Mouse (Mus musculus) cerebellum, adult 11-12 months (tissue): Measurements from ENCODE around the gene Fxyd4.

Experiments used
- DNase-seq: peaks from one replicate; pipeline ENCODE4 v3.0.0; 2022

Gene Fxyd4

DNA sequence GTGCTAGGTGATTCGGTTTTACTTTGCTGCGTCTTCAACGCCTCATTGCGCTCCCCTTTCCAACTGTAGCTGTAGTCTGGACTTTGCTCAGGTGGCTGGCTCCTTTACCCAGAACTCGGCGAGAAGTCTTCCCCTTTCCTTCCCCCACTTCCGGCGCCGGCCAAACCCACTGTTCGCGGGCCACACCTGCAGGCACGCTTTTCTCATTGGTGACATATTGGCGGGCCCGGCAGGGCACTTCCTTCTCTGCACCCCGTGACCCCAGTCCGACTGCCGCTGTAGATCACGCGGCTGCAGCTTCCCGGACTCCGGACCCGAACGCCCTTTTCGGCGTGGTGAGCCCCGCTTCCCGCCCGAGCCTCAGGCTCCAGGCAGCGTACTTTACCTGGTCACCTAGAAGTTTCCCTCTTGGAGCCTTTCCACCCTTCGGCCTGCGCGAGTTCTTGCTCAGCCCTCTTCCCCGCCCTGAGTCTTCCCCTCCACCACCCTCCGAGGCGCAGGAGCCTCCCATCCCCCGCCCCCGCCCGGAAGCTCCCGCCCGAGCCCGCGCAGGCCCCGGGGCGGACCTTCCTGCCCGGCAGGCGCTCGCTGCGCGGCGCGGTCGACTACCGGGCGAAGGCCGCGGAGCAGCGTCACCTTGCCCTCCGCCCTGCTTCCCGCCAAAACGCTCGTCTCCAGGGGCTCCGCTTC lies 20.6 kb downstream of the Fxyd4 start:
- peak; percentile 78 for DNase-seq

DNA sequence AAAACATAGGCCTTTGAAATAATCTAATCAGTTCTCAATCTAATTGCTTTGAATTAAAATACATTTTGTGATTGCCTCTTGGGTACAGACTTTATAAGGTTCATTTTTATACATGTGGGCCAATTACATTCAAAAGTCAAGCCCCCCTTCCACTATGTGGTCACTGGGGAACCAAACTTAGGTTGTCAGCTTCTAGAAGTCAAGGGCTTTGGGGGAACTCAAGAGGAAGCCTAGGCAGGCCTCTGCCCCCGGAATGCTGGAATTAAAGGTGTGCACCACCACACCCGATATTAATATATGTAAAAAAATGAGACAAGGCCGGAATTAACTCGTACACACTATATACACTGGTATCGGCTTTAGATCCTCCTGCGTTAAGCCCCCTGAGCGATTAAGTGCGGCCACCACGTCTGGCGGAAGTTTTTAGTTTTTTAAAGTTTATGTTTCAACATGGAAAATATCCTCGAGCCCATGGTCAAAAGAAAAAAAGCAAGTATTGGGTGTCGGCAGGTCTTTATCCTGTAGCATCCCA lies 21.2 kb downstream of the Fxyd4 start:
- no peak for DNase-seq

DNA sequence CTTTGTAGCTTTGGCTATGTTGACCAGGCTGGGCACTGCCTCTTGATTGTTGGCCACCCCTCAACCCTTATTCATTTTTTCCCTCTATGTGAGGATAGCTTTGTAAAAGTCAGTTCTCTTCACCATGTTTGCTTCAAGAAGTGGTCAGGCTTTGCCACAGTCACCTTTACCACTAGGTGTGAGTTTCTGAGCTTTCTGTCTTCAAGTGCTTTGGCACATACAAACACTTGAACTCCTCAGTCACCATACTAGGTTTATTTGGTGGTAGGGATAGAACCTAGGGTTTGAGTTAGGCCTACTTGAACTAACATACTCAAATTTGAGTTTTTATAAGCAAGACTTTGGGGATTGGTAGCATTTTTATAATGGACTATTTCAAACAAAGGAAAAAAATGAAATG lies 23.0 kb downstream of the Fxyd4 start:
- no peak for DNase-seq

DNA sequence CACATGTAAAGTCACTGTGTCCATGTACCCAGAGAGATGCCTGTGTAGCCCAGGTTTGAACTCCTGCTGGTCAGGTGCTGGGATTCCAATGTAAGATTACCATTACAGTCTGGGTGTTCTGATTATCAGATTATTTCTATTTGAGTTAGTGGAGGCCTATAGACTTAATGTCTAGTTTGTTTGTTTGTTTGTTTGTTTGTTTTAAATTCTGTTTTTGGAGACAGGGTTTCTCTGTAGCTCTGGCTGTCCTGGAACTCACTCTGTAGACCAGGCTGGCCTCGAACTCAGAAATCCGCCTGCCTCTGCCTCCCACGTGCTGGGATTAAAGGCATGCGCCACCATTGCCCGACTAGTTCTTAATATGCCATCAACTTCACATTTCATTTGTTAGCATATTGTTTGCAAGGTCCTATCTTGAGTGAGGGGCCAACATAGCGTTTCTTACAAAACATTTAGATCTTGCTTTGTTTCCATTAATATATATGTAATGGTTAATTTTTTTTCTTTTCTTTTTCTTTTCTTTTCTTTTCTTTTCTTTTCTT lies 27.3 kb downstream of the Fxyd4 start:
- no peak for DNase-seq

DNA sequence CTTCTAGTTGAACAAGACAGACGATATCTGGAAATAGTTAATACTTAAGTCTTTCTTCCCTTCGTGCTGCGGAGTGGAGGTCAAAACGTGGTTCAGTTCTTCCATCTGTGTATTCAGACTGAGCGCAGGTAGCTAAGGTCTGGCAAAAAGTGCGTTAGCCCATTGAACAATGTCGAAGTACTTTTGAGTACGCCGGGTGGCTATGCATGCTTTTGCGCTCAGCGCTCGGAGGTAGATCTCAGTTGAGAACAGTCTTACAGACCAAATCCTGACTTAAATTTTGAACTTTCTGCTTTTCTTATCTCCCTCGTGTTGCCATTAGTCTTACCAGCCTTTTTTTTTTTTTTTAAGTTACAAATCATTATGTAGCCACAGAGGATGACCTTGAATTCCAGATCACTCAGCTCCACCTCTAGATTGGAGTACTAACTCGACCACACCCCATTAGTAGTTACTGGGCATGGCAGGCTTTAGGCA lies 29.0 kb downstream of the Fxyd4 start:
- no peak for DNase-seq

- no peak for DNase-seq
Measured at GRCm38 (mm10) chr6:117907979-117908355, 29.5 kb downstream of the Fxyd4 start.

- peak; percentile 71 for DNase-seq
Measured at GRCm38 (mm10) chr6:117907301-117907978, 30.1 kb downstream of the Fxyd4 start.

DNA sequence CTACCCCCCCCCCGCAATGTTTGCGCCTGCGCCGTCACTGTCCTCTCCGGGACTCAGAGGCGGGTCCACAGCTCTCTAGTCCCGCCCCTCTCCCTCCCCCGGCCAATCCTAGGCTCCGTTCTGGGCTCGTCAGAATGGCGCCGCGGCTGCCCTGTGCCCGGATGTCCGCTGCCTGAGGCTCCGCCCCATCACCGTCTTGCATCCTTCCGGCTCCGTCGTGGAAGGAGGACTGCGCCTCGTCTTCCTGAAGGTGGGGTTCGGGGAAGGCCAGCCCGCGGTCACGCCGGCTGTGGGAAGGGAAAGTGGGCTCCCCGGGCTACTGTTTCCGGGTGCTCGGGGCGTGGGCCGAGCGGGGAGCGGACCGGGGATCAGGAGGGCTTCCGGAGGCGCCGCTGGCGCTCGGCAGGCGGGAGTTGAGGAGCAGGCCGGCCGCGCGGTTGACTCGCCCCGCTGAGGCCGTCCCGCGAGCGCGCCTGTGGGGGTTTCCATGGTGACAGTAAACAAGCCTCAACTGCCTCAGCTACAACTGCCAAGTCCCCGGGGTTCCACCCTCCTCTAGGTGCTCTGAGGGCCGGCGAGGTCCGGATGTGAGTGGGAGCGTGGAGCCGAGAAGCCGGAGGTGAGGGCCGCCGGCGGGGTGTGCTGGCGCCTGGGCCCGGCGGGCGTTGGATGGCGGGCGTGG lies 30.8 kb downstream of the Fxyd4 start:
- DNase-seq: peak; percentile 98

GRCm38 (mm10) chr6:117906015-117906531 lies 31.4 kb downstream of the Fxyd4 start:
- DNase-seq: no peak

- peak; percentile 32 for DNase-seq
Measured at GRCm38 (mm10) chr6:117905260-117905930, 32.1 kb downstream of the Fxyd4 start.

- DNase-seq: no peak
Measured at GRCm38 (mm10) chr6:117903836-117904235, 33.7 kb downstream of the Fxyd4 start.

- no peak for DNase-seq
Measured at GRCm38 (mm10) chr6:117902556-117902955, 34.9 kb downstream of the Fxyd4 start.

GRCm38 (mm10) chr6:117901510-117902402 lies 35.7 kb downstream of the Fxyd4 start:
- no peak for DNase-seq

- no peak for DNase-seq
Measured at GRCm38 (mm10) chr6:117900126-117901080, 37.1 kb downstream of the Fxyd4 start, which contains the start of gene Hnrnpf. TSS of gene Hnrnpf (plus strand) at chr6:117900324.

DNA sequence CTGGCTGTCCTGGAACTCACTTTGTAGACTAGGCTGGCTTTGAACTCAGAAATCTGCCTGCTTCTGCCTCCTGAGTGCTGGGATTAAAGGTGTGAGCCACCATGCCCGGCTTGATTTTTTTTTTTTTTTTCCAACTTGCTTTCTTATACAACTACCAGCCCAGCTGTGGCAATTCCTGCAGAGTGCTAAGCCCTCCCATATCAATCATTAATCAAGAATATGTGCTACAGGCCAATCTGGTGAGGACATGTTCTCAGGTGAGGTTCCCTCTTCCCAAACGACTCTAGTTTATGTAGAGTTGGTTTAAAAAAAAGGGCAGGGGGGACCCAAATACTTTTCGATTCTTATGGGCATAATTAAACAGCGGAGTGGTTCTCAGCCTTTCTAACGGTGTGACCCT lies 39.7 kb downstream of the Fxyd4 start:
- DNase-seq: no peak

GRCm38 (mm10) chr6:117893435-117893834 lies 44.1 kb downstream of the Fxyd4 start:
- no peak for DNase-seq

DNA sequence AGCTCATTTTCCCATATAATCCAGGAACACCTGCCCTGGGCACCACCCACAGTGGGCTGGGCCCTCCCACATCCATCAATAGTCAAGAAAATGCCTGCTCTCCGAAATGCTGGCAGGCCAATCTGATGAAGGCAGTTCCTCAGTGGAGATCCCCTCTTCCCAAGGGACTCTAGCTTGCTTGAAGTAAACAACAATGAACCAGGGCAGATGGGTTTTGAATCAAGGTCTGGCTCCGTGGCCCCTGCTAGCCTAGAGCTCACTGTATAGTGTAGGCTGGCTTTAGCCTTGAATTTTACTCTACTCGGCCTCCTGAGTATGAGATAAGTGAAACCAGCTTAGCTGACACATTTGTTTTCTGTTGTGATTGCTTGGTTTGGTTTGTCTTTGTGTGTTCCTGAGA lies 45.1 kb downstream of the Fxyd4 start:
- no peak for DNase-seq

GRCm38 (mm10) chr6:117891369-117892160 lies 45.9 kb downstream of the Fxyd4 start:
- no peak for DNase-seq

DNA sequence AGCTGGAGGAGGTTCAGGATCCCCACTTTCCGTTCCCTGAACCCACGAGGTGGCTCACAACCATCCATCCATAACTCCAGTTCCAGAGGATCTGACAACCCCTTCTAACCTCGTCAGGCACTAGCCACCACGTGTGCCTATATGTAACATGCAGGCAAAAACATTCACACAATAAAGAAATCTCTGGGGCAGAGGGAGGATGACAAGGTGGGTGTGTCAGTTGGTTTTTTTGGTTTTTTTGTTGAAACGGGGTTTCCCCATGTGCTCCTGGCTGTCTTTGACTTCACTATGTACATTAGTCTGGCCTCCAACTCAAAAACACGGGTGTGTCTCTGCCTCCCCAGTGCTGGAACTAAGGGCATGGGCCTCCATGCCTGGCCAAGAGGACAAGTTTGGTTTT lies 47.2 kb downstream of the Fxyd4 start:
- no peak for DNase-seq
